Mouse (Mus musculus) c-Kit-positive CD71-positive TER-119-negative erythroid progenitor cells, embryonic 14.5 days (primary cell): ENCODE data around the gene Cenpj.

Source experiments
- DNase-seq: peaks from one replicate; pipeline ENCODE4 v3.0.0-alpha.2; 2013; ENCODE audit warnings: low read depth

Gene Cenpj

GRCm38 (mm10) chr14:56545491-56545890 is 29.7 kb downstream of the Cenpj start:
- DNase-seq, result no peak

- DNase-seq, result no peak
Observed at GRCm38 (mm10) chr14:56544946-56545345, 30.3 kb downstream of the Cenpj start.

- no peak for DNase-seq
Observed at GRCm38 (mm10) chr14:56530788-56531187, 44.4 kb downstream of the Cenpj start.

GRCm38 (mm10) chr14:56514775-56515174 is 60.5 kb downstream of the Cenpj start:
- no peak for DNase-seq

GRCm38 (mm10) chr14:56512084-56512483 is 63.1 kb downstream of the Cenpj start:
- DNase-seq, result peak; percentile 9

- DNase-seq, result peak; percentile 5
Observed at GRCm38 (mm10) chr14:56506743-56507142, 68.5 kb downstream of the Cenpj start.

- DNase-seq, result no peak
Observed at GRCm38 (mm10) chr14:56502407-56502806, 72.8 kb downstream of the Cenpj start.

- DNase-seq, result no peak
Observed at GRCm38 (mm10) chr14:56489806-56490205, 85.4 kb downstream of the Cenpj start.
